In the genomic region with DNA sequence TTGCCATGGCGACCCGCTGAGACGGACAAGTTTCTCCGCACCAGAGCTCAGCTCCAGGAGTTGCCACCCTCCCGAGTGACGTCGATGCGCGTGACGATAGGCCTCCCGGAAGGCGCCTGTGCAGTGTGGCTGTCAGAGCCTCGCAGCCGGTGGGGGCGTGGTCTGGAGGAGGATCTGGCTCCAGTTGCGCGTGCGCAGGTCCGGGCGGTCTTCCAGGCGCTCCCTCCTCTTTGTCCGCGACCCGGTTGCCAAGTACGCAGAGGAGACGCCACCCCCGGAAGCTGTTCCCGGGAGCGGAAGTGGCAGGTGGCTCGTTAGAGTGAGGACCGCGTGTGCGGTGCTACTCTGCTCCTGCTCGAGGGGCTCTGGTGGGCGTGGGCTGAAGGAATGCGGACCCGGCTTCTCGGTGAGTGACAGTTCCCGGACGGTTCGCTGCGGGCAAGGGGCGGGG, we compare ENCODE assay signal across 8 mouse cellular contexts. TPM values are rescaled to one million over a fixed set of nuclear protein-coding genes. Genes with fewer than 3 reads are reported as not detected.
DNase-seq lines count a peak whose midpoint lies in the region; ATAC-seq lines count a peak whose summit lies in the region.

No protein-coding gene starts in this region.

- H3K36me3 ChIP-seq in hindbrain, embryonic 16.5 days (ENCODE audit: control insufficient read depth, insufficient read depth, low read length): peaks cover 16% of the 10 kb centered on the region
- H3K36me3 ChIP-seq in macrophage (ENCODE audit: inconsistent target): peaks cover 23% of the 10 kb centered on the region

- peaks cover 34% of the 10 kb centered on the region for H3K79me2 ChIP-seq in macrophage (ENCODE audit: inconsistent target)

- H3K4me2 ChIP-seq in hindbrain, embryonic 16.5 days (ENCODE audit: low read length): peak overlapping the region; percentile 70

- peaks cover 12% of the 10 kb centered on the region for H3K4me1 ChIP-seq in hindbrain, embryonic 16.5 days (ENCODE audit: control insufficient read depth, insufficient read depth, low read depth, low read length)

- peak overlapping the region; percentile 54 for H3K4me3 ChIP-seq in hindbrain, embryonic 16.5 days (ENCODE audit: low read length)
- peak overlapping the region; percentile 80 for H3K4me3 ChIP-seq in macrophage (ENCODE audit: inconsistent target)

- ATAC-seq in hindbrain, embryonic 16.5 days: peak; percentile 100

- H3K9ac ChIP-seq in hindbrain, embryonic 16.5 days (ENCODE audit: low read depth, low read length): peak overlapping the region; percentile 63

- H3K27ac ChIP-seq in hindbrain, embryonic 16.5 days (ENCODE audit: low read depth, low read length): peak overlapping the region; percentile 74
- peak overlapping the region; percentile 17; the same call in 1 of the 2 replicates for H3K27ac ChIP-seq in macrophage

- no peaks in the 10 kb centered on the region for H3K27me3 ChIP-seq in hindbrain, embryonic 16.5 days (replicated peaks; ENCODE audit: control insufficient read depth, insufficient read depth, low read length)

- H3K9me3 ChIP-seq in hindbrain, embryonic 16.5 days (ENCODE audit: control insufficient read depth, low read length): no peaks in the 10 kb centered on the region

- peak; percentile 94 for DNase-seq in WW6 (ENCODE audit: low read depth, low spot score)
- DNase-seq in cerebellum, postnatal 4 days (ENCODE audit: low spot score in 2 of 2): peak; percentile 99
- DNase-seq in gastrocnemius, adult 18-20 months (ENCODE audit: low spot score): peak; percentile 99
- peak; percentile 100 for DNase-seq in left cerebral cortex, adult 18-20 months (ENCODE audit: low spot score in 2 of 2)
- peak; percentile 100 for DNase-seq in right cerebral cortex, adult 18-20 months
- DNase-seq in urinary bladder, postnatal 10 days (ENCODE audit: low spot score): peak; percentile 98

- 0% methylated on average over 41 of the region's 43 CpGs for WGBS in hindbrain, embryonic 16.5 days
- WGBS in macrophage (ENCODE audit: missing documents): under 1% methylated on average over 43 of the region's 43 CpGs

RNA-seq across cellular contexts. Expression of a gene that starts 2.2 kb away (rescaled TPM):
- total RNA-seq in gastrocnemius, adult 18-20 months (2021): 1 to 10 TPM; 3.3 to 3.4 TPM
- 8.8 and 10.4 TPM in 2 replicates for polyA plus RNA-seq in hindbrain, embryonic 16.5 days (2015; fragmentation: Nextera tagmentation; extraction: Ambion mirVana)
- 1 to 10 TPM; 5.9 to 6.0 TPM for total RNA-seq in left cerebral cortex, adult 18-20 months (2021)
- 1 to 10 TPM in 17 of 26 experiments, under 1 TPM in 7, not detected in 2; 0.25 to 4.6 (median 1.5) TPM for total RNA-seq in macrophage (2018; cell fraction: chromatin; rRNA removed)
- total RNA-seq in macrophage (2018; cell fraction: cytosol; rRNA removed): 1 to 10 TPM; 1.4 to 6.2 (median 4.0) TPM
- 1 to 10 TPM in 24 of 26 experiments, under 1 TPM in 2; 0.74 to 6.3 (median 2.3) TPM for total RNA-seq in macrophage (2018; cell fraction: nucleus; rRNA removed)
- polyA plus RNA-seq in macrophage (2018): 2.3 to 5.9 TPM (median 5.0 TPM) in 3 replicates

RNA-seq across cellular contexts. Expression of a gene that starts 49.1 kb away (rescaled TPM):
- under 1 TPM in 1 of 2 experiments, not detected in 1; 0.05 TPM for total RNA-seq in gastrocnemius, adult 18-20 months (2021)
- polyA plus RNA-seq in hindbrain, embryonic 16.5 days (2015; fragmentation: Nextera tagmentation; extraction: Ambion mirVana): 0.41 and 0.60 TPM in 2 replicates
- total RNA-seq in left cerebral cortex, adult 18-20 months (2021): under 1 TPM; 0.30 to 0.58 TPM
- total RNA-seq in macrophage (2018; cell fraction: chromatin; rRNA removed): not detected
- not detected for total RNA-seq in macrophage (2018; cell fraction: cytosol; rRNA removed)
- total RNA-seq in macrophage (2018; cell fraction: nucleus; rRNA removed): not detected
- polyA plus RNA-seq in macrophage (2018): not detected in 3 replicates

RNA-seq across cellular contexts. Expression of a gene that starts 49.7 kb away (rescaled TPM):
- total RNA-seq in gastrocnemius, adult 18-20 months (2021): not detected
- polyA plus RNA-seq in hindbrain, embryonic 16.5 days (2015; fragmentation: Nextera tagmentation; extraction: Ambion mirVana): 117 and 144 TPM in 2 replicates
- total RNA-seq in left cerebral cortex, adult 18-20 months (2021): 10 to 100 TPM; 19.4 to 22.1 TPM
- total RNA-seq in macrophage (2018; cell fraction: chromatin; rRNA removed): not detected
- total RNA-seq in macrophage (2018; cell fraction: cytosol; rRNA removed): not detected
- total RNA-seq in macrophage (2018; cell fraction: nucleus; rRNA removed): not detected
- not detected in 3 replicates for polyA plus RNA-seq in macrophage (2018)

Comparison
In these comparisons a context has a peak if more than half of its experiments do, and no peak if none do; other contexts are left out.
1. Peak in every context shown above with its lines: DNase-seq, ATAC-seq, H3K4me3 ChIP-seq and H3K27ac ChIP-seq.
2. RNA of a gene that starts 49.7 kb away (total RNA-seq): 19.4 to 22.1 TPM in left cerebral cortex, adult 18-20 months; not detected in gastrocnemius, adult 18-20 months; every median in the first group is over 10 times any median in the second.